Mouse (Mus musculus): ENCODE results near the gene Rbm6. TPM values are rescaled to one million over a fixed set of nuclear protein-coding genes. Genes with fewer than 3 reads are reported as not detected.

The Rbm6 gene
- total RNA-seq, 2 experiments from 2014 or later = 150 to 174 TPM

Other genes with a start within 250 kb of the Rbm6 start
- 204 and 225 TPM in 2 replicates for gene Gnai2, start 237.9 kb downstream of the Rbm6 start, total RNA-seq (2014; fragmentation: Nextera tagmentation)
- gene Gnai2, start 237.9 kb downstream of the Rbm6 start, total RNA-seq (2017) = 215 and 228 TPM in 2 replicates
- gene Slc38a3, start 203.7 kb downstream of the Rbm6 start, total RNA-seq (2014; fragmentation: Nextera tagmentation) = not detected in 2 replicates
- gene Slc38a3, start 203.7 kb downstream of the Rbm6 start, total RNA-seq (2017) = not detected in 2 replicates
- gene Gnat1, start 193.5 kb downstream of the Rbm6 start, total RNA-seq (2014; fragmentation: Nextera tagmentation) = not detected in 2 replicates
- 5.3 TPM in 1 of 2 replicates, not detected in the other for gene Gnat1, start 193.5 kb downstream of the Rbm6 start, total RNA-seq (2017)
- gene Sema3f, start 162.8 kb downstream of the Rbm6 start, total RNA-seq (2014; fragmentation: Nextera tagmentation) = 0.94 TPM in 1 of 2 replicates, not detected in the other
- not detected in 2 replicates for gene Sema3f, start 162.8 kb downstream of the Rbm6 start, total RNA-seq (2017)
- gene Rbm5, start 102.2 kb downstream of the Rbm6 start, total RNA-seq (2014; fragmentation: Nextera tagmentation) = 172 and 186 TPM in 2 replicates
- 236 and 244 TPM in 2 replicates for gene Rbm5, start 102.2 kb downstream of the Rbm6 start, total RNA-seq (2017)
- gene Mon1a, start 14.9 kb upstream of the Rbm6 start, total RNA-seq (2014; fragmentation: Nextera tagmentation) = 3.7 and 7.2 TPM in 2 replicates
- gene Mon1a, start 14.9 kb upstream of the Rbm6 start, total RNA-seq (2017) = 6.1 and 12.6 TPM in 2 replicates
- gene Mst1r, start 33.6 kb upstream of the Rbm6 start, total RNA-seq (2014; fragmentation: Nextera tagmentation) = not detected in 2 replicates
- not detected in 2 replicates for gene Mst1r, start 33.6 kb upstream of the Rbm6 start, total RNA-seq (2017)
- not detected in 2 replicates for gene Actl11, start 55.2 kb upstream of the Rbm6 start, total RNA-seq (2014; fragmentation: Nextera tagmentation)
- not detected in 2 replicates for gene Actl11, start 55.2 kb upstream of the Rbm6 start, total RNA-seq (2017)
- 0.22 TPM in 1 of 2 replicates, not detected in the other for gene Camkv, start 62.4 kb upstream of the Rbm6 start, total RNA-seq (2014; fragmentation: Nextera tagmentation)
- not detected in 2 replicates for gene Camkv, start 62.4 kb upstream of the Rbm6 start, total RNA-seq (2017)
- 22.4 and 31.0 TPM in 2 replicates for gene Traip, start 76.9 kb upstream of the Rbm6 start, total RNA-seq (2014; fragmentation: Nextera tagmentation)
- 17.2 and 18.4 TPM in 2 replicates for gene Traip, start 76.9 kb upstream of the Rbm6 start, total RNA-seq (2017)
- gene Uba7, start 102.3 kb upstream of the Rbm6 start, total RNA-seq (2014; fragmentation: Nextera tagmentation) = 111 and 114 TPM in 2 replicates
- 17.7 and 30.3 TPM in 2 replicates for gene Uba7, start 102.3 kb upstream of the Rbm6 start, total RNA-seq (2017)
- gene Gm20661, start 109.8 kb upstream of the Rbm6 start, total RNA-seq (2014; fragmentation: Nextera tagmentation) = not detected in 2 replicates
- 0.42 TPM in 1 of 2 replicates, not detected in the other for gene Gm20661, start 109.8 kb upstream of the Rbm6 start, total RNA-seq (2017)
- gene Inka1, start 112.6 kb upstream of the Rbm6 start, total RNA-seq (2014; fragmentation: Nextera tagmentation) = 23.1 and 29.7 TPM in 2 replicates
- 28.6 and 47.3 TPM in 2 replicates for gene Inka1, start 112.6 kb upstream of the Rbm6 start, total RNA-seq (2017)
- 0.37 TPM in 1 of 2 replicates, not detected in the other for gene Cdhr4, start 119.3 kb upstream of the Rbm6 start, total RNA-seq (2014; fragmentation: Nextera tagmentation)
- gene Cdhr4, start 119.3 kb upstream of the Rbm6 start, total RNA-seq (2017) = 0.88 TPM in 1 of 2 replicates, not detected in the other
- not detected in 2 replicates for gene Gm20662, start 123.1 kb upstream of the Rbm6 start, total RNA-seq (2014; fragmentation: Nextera tagmentation)
- gene Gm20662, start 123.1 kb upstream of the Rbm6 start, total RNA-seq (2017) = not detected in 2 replicates
- 30.6 and 36.6 TPM in 2 replicates for gene Ip6k1, start 129.3 kb upstream of the Rbm6 start, total RNA-seq (2014; fragmentation: Nextera tagmentation)
- gene Ip6k1, start 129.3 kb upstream of the Rbm6 start, total RNA-seq (2017) = 31.9 and 36.9 TPM in 2 replicates
- 7.8 and 15.0 TPM in 2 replicates for gene Gmppb, start 176.0 kb upstream of the Rbm6 start, total RNA-seq (2014; fragmentation: Nextera tagmentation)
- 10.7 and 19.2 TPM in 2 replicates for gene Gmppb, start 176.0 kb upstream of the Rbm6 start, total RNA-seq (2017)
- gene Amigo3, start 179.9 kb upstream of the Rbm6 start, total RNA-seq (2014; fragmentation: Nextera tagmentation) = 0.92 TPM in 1 of 2 replicates, not detected in the other
- gene Amigo3, start 179.9 kb upstream of the Rbm6 start, total RNA-seq (2017) = 1.1 and 3.1 TPM in 2 replicates
- gene Mst1, start 207.2 kb upstream of the Rbm6 start, total RNA-seq (2014; fragmentation: Nextera tagmentation) = not detected in 2 replicates
- gene Mst1, start 207.2 kb upstream of the Rbm6 start, total RNA-seq (2017) = 0.30 TPM in 1 of 2 replicates, not detected in the other
- 140 and 141 TPM in 2 replicates for gene Rnf123, start 210.1 kb upstream of the Rbm6 start, total RNA-seq (2014; fragmentation: Nextera tagmentation)
- 41.2 and 65.5 TPM in 2 replicates for gene Rnf123, start 210.1 kb upstream of the Rbm6 start, total RNA-seq (2017)
- gene Apeh, start 221.4 kb upstream of the Rbm6 start, total RNA-seq (2014; fragmentation: Nextera tagmentation) = 162 and 202 TPM in 2 replicates
- 119 and 214 TPM in 2 replicates for gene Apeh, start 221.4 kb upstream of the Rbm6 start, total RNA-seq (2017)